Mouse (Mus musculus) midbrain, embryonic 16.5 days (tissue): Measurements from ENCODE around the gene Ablim2. TPM values are rescaled to one million over a fixed set of nuclear protein-coding genes. Genes with fewer than 3 reads are reported as not detected.

Experiments
- ATAC-seq: fragments of 200-750 bp; cut with Nextera tagmentation; 2 replicates; pipeline ENCODE4 v1.8.0; 2017; ENCODE audit warnings: moderate TSS enrichment
- H3K27ac ChIP-seq: fragments of 300-500 bp; sonication (generic); 2 replicates; pipeline ENCODE4 v1.5.1; 2014; ENCODE audit warnings: mild to moderate bottlenecking, low read length, mixed read lengths
- H3K27me3 ChIP-seq: fragments of 300-500 bp; sonication (generic); 2 replicates; pipeline ENCODE4 v1.6.1; 2014; ENCODE audit warnings: low read depth, low read length, mixed read lengths; ENCODE audit not compliant: control insufficient read depth, insufficient read depth
- H3K36me3 ChIP-seq: fragments of 300-500 bp; sonication (generic); 2 replicates; pipeline ENCODE4 v1.6.1; 2014; ENCODE audit warnings: mild to moderate bottlenecking, low read length, moderate library complexity, mixed read lengths; ENCODE audit not compliant: control insufficient read depth, insufficient read depth
- H3K4me1 ChIP-seq: fragments of 300-500 bp; sonication (generic); 2 replicates; pipeline ENCODE4 v1.6.1; 2014; ENCODE audit warnings: mild to moderate bottlenecking, low read length, mixed read lengths; ENCODE audit not compliant: control insufficient read depth, insufficient read depth
- H3K4me2 ChIP-seq: fragments of 300-500 bp; sonication (generic); 2 replicates; pipeline ENCODE4 v1.6.1; 2014; ENCODE audit warnings: mild to moderate bottlenecking, low read length, mixed read lengths
- H3K4me3 ChIP-seq: fragments of 300-500 bp; sonication (generic); 2 replicates; pipeline ENCODE4 v1.5.1; 2014; ENCODE audit warnings: low read depth, mild to moderate bottlenecking, low read length, moderate library complexity, mixed read lengths
- H3K9ac ChIP-seq: fragments of 300-500 bp; sonication (generic); 2 replicates; pipeline ENCODE4 v1.6.1; 2014; ENCODE audit warnings: low read depth, low read length, mixed read lengths
- H3K9me3 ChIP-seq: fragments of 300-500 bp; sonication (generic); replicated peaks from 2 replicates; pipeline ENCODE4 v1.6.1; 2014; ENCODE audit warnings: mild to moderate bottlenecking, low read length, mixed read lengths; ENCODE audit not compliant: control insufficient read depth, poor library complexity, severe bottlenecking
- WGBS: fragments of 180-500 bp; shearing (Covaris S2); extraction: QIAGEN DNeasy Blood & Tissue Kit; methylation state at CpG from one replicate; pipeline ENCODE4 v1.1.7; 2014; 5-methylcytosine and 5-hydroxymethylcytosine counted together
- polyA plus RNA-seq: library from polyadenylated mRNA; unstranded; fragments of >200 nt; fragmentation: Nextera tagmentation; extraction: Ambion mirVana; gene quantifications from 2 replicates; pipeline ENCODE4 v1.2.1, GENCODE M21; 2015

The Ablim2 gene
- polyA plus RNA-seq, 1 experiment from 2014 or later: 36.2 TPM

- Histone ChIP-seq H3K4me3 (no peak overlapping the region), H3K9ac (no peak overlapping the region), H3K4me1 (peaks cover 3% of the 10 kb centered on the region; the same call in 1 of the 2 replicates), H3K27me3 (no peaks in the 10 kb centered on the region), H3K36me3 (no peaks in the 10 kb centered on the region), H3K4me2 (no peak overlapping the region), H3K27ac (no peak overlapping the region), H3K9me3 (no peaks in the 10 kb centered on the region)
- WGBS: 84% methylated on average over 3 of the region's 3 CpGs
- ATAC-seq: no peak
Measured at GRCm38 (mm10) chr5:35805209-35805608, 47.5 kb downstream of the Ablim2 start.

GRCm38 (mm10) chr5:35807018-35807417 is 49.3 kb downstream of the Ablim2 start:
- H3K27me3 ChIP-seq: no peaks in the 10 kb centered on the region
- no peak for ATAC-seq
- no peak overlapping the region for H3K27ac ChIP-seq
- 86% methylated on average over 8 of the region's 8 CpGs for WGBS
- H3K9me3 ChIP-seq: no peaks in the 10 kb centered on the region
- no peak overlapping the region for H3K4me2 ChIP-seq
- no peak overlapping the region for H3K9ac ChIP-seq
- H3K4me1 ChIP-seq: peaks cover 8% of the 10 kb centered on the region; the same call in 1 of the 2 replicates
- H3K4me3 ChIP-seq: no peak overlapping the region
- no peaks in the 10 kb centered on the region for H3K36me3 ChIP-seq

- no peak overlapping the region; the same call in 1 of the 2 replicates for H3K27ac ChIP-seq
- H3K9ac ChIP-seq: 0 out of 2 replicates have a peak overlapping the region, but pooled peaks have one; percentile 10
- H3K4me1 ChIP-seq: peaks cover 28% of the 10 kb centered on the region
- ATAC-seq: peak; percentile 22; the same call in 1 of the 2 replicates
- H3K36me3 ChIP-seq: no peaks in the 10 kb centered on the region
- WGBS: 42% methylated on average over 3 of the region's 3 CpGs
- no peak overlapping the region for H3K4me3 ChIP-seq
- H3K9me3 ChIP-seq: no peaks in the 10 kb centered on the region
- no peak overlapping the region for H3K4me2 ChIP-seq
- H3K27me3 ChIP-seq: no peaks in the 10 kb centered on the region
Measured at GRCm38 (mm10) chr5:35810526-35810925, 52.8 kb downstream of the Ablim2 start.

DNA sequence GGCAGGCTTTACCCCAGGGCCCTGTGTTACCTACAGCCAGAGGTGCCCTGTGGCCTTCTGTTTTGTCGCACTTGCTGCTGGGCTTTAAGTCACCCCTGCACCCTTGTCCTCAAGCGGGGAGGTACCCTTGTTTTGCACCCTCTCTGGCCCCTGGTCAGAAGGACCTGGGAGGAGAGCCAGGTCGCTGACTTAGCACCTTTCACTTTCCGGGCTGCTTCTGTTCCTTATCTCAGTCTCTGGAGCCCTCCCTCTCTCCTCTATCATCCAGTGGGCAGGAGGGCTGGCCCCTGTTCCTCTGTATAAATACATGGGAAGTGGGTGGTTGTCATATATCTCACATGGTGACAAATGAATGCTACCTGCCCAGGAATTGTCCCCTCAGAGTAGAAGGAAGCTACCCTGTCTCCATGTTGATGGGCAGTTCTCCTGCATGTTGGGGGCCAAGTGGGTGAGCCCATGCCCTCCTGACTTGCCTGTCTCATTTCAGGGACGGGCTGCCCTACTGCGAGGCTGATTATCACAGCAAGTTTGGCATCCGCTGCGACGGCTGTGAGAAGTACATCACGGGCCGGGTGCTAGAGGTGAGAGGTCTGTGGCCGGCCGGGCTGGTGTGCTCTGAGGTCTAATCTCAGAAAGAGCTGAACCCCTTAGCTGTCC is 54.1 kb downstream of the Ablim2 start:
- Histone ChIP-seq H3K27ac (no peak overlapping the region), H3K9me3 (no peaks in the 10 kb centered on the region), H3K9ac (no peak overlapping the region), H3K4me2 (no peak overlapping the region), H3K36me3 (no peaks in the 10 kb centered on the region), H3K4me1 (peaks cover 28% of the 10 kb centered on the region), H3K4me3 (no peak overlapping the region), H3K27me3 (no peaks in the 10 kb centered on the region)
- 85% methylated on average over 13 of the region's 13 CpGs for WGBS
- ATAC-seq: no peak

GRCm38 (mm10) chr5:35814334-35814941 is 56.8 kb downstream of the Ablim2 start:
- Histone ChIP-seq H3K9ac (peak overlapping the region; percentile 28; the same call in 1 of the 2 replicates), H3K27me3 (no peaks in the 10 kb centered on the region), H3K27ac (peak overlapping the region; percentile 54; the same call in 1 of the 2 replicates), H3K4me3 (no peak overlapping the region), H3K9me3 (no peaks in the 10 kb centered on the region), H3K4me1 (peaks cover 28% of the 10 kb centered on the region), H3K36me3 (no peaks in the 10 kb centered on the region), H3K4me2 (peak overlapping the region; percentile 17; the same call in 1 of the 2 replicates)
- WGBS: 57% methylated on average over 15 of the region's 15 CpGs
- ATAC-seq: peak; percentile 50

GRCm38 (mm10) chr5:35815051-35815450 is 57.4 kb downstream of the Ablim2 start:
- H3K36me3 ChIP-seq: no peaks in the 10 kb centered on the region
- H3K4me1 ChIP-seq: peaks cover 27% of the 10 kb centered on the region
- H3K4me3 ChIP-seq: no peak overlapping the region
- ATAC-seq: peak; percentile 43
- H3K27ac ChIP-seq: no peak overlapping the region
- H3K4me2 ChIP-seq: peak overlapping the region; percentile 17; the same call in 1 of the 2 replicates
- H3K27me3 ChIP-seq: no peaks in the 10 kb centered on the region
- no peaks in the 10 kb centered on the region for H3K9me3 ChIP-seq
- WGBS: 22% methylated on average over 2 of the region's 2 CpGs
- H3K9ac ChIP-seq: no peak overlapping the region

DNA sequence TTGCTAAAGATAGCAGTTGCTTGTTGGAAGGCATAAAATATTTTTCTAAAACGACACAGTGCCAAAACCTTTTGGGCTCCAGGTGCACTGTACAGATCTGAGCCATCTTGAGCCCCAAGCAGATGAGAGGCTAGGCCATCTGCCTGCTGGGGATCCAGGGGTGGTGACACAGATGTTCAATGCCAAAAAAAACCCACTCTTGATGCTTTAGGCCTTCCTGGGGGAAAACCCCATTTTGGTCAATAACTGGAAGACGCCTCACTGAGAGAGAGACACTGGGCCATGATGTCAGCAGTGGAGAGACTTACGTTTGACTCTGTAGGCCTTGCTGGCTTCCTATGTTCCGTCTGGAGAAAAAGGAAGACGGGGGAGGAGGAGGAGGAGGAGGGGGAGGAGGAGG is 59.6 kb downstream of the Ablim2 start:
- Histone ChIP-seq H3K27me3 (no peaks in the 10 kb centered on the region), H3K36me3 (no peaks in the 10 kb centered on the region), H3K27ac (no peak overlapping the region), H3K4me1 (peaks cover 20% of the 10 kb centered on the region), H3K4me3 (no peak overlapping the region), H3K9ac (no peak overlapping the region), H3K9me3 (no peaks in the 10 kb centered on the region), H3K4me2 (no peak overlapping the region)
- WGBS: 93% methylated on average over 3 of the region's 5 CpGs
- no peak for ATAC-seq

GRCm38 (mm10) chr5:35817882-35818281 is 60.2 kb downstream of the Ablim2 start:
- no peak for ATAC-seq
- WGBS: 93% methylated on average over 3 of the region's 3 CpGs
- Histone ChIP-seq H3K36me3 (no peaks in the 10 kb centered on the region), H3K9ac (no peak overlapping the region), H3K9me3 (no peaks in the 10 kb centered on the region), H3K4me3 (no peak overlapping the region), H3K27me3 (no peaks in the 10 kb centered on the region), H3K27ac (no peak overlapping the region), H3K4me2 (no peak overlapping the region), H3K4me1 (peaks cover 20% of the 10 kb centered on the region)

- H3K4me1 ChIP-seq: no peaks in the 10 kb centered on the region
- H3K4me2 ChIP-seq: no peak overlapping the region
- H3K36me3 ChIP-seq: no peaks in the 10 kb centered on the region
- no peak overlapping the region for H3K27ac ChIP-seq
- H3K4me3 ChIP-seq: no peak overlapping the region
- no peaks in the 10 kb centered on the region for H3K9me3 ChIP-seq
- H3K27me3 ChIP-seq: peaks cover 3% of the 10 kb centered on the region
- 74% methylated on average over 5 of the region's 5 CpGs for WGBS
- H3K9ac ChIP-seq: no peak overlapping the region
- ATAC-seq: no peak
Measured at GRCm38 (mm10) chr5:35822721-35823120, 65.0 kb downstream of the Ablim2 start.
